Mouse (Mus musculus): ENCODE measurements at regions not wholly inside any gene's neighbourhood (a gene's known extent, or its start where the extent isn't known, plus 50 kb on each side); places are given as distances from the start of the nearest gene placed in this dataset.

DNA sequence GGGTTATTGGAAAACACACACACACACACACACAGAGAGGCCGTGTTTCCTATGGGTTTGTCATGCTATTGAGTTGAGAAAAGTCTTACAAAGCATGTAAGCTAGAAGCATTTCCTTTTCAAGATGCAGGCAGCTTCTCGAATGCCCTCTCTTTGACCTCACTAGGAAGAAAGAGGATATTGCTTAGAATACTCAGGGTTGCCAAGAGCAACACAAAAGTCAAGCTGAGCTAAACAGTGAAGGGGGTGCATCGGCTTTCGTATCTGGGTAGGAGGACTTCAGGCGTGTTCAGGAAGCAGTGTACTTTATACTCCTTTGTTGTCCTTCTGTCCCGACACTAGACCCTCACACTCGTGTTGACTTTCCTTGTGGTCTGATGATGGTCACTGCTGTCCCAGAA is 246.5 kb downstream of the Prex1 start:
- TF ChIP-seq CTCF (IDR thresholded peaks at IDR 0.05; ENCODE audit: insufficient read depth, low read depth, low read length): no peak
- TF ChIP-seq POLR2A (IDR thresholded peaks at IDR 0.05; ENCODE audit: insufficient read depth, low read depth, low read length): no peak
